Mouse (Mus musculus): ENCODE results near the gene Atox1. TPM values are rescaled to one million over a fixed set of nuclear protein-coding genes. Genes with fewer than 3 reads are reported as not detected.
"Not testable (repeated sequence)": the region's sequence is repeated elsewhere in the genome, so short reads cannot be mapped to it uniquely, and the experiment has no call there.

Atox1 gene
- total RNA-seq, 2 experiments from 2014 or later: 139 to 143 TPM

DNA sequence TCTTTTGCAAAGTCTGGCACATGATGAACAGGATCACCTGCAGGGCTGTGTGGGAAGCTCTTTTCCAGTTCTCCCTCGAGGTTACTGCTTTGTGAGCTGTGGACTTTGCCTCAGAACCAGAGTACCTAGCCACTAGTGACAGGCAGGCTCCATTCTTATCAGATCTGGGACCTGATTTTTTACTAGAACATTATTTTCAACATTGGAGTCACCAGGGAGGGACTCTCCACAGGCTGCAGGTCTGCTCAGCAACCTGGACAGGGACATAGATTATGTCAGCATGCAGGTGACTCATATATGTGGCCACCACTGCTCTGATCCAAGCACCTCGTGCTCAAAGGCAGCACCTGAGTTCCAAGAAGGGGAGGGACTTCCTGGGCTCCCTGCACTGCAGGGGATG is 5.9 kb downstream of the Atox1 start:
- no peak for DNase-seq (ENCODE audit: low spot score in 2 of 2)

DNA sequence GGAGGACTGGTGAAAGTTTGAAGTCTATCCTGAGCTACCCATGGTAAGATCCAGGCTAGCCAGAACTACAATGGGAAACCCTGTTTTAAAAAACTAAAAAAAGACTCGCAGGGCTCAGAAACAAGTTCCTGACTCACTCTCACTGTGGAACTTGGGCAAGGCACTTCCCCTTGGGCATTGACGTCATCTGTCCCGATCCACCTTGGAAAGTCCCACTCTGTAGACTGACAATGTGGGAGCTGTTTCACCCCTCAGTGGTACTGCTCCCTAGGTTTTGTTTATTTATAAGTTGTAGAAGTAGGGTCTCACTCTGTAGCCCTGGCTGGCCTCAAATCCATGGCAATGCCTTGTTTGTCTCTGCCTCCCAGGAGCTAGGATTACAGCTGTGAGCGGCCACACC is 7.4 kb downstream of the Atox1 start:
- no peak for DNase-seq (ENCODE audit: low spot score in 2 of 2)

- DNase-seq (ENCODE audit: low spot score in 2 of 2): no peak
These were observed 10.7 kb downstream of the Atox1 start for GRCm38 (mm10) chr11:55450311-55450710.

DNA sequence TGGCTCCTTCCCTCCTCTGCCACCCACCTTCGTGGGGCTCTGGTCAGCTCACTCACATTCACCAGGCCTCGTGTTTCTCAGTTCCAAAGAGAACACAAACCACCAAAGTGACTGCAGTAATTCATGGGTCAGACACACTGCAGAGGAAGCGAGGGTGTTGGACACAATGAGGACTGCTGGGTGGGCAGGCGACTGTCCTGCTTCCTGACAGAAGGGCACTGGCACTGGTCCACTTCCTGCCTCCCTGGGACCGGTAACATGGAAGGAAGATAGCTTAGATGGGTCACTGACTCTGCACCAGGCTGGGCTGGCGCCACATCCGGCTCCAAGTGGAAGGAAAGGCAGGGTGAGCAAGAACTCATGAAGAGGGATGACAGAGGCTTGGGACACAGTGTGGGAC is 11.5 kb downstream of the Atox1 start:
- DNase-seq (ENCODE audit: low spot score in 2 of 2): no peak

DNA sequence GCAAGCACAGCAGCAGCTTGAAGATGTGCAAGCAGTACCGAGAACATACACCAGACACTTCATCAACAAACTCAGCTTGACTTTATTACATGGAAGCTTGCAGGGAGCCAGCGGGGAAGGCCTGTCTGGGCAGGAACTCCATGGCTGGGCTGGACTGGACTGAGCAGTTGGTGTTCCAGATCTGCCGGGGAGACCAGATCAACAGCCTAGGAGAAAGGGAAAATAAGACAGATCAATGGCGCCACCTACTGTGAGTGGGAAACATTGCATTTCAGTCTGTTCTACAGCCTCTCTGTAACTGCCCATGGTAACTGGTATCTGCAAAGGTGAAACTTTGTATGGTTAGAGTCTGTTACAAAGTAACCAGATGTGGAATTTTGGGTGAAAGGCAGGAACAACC is 14.5 kb downstream of the Atox1 start:
- peak; percentile 91 to 93 for DNase-seq (ENCODE audit: low spot score in 2 of 2)

DNA sequence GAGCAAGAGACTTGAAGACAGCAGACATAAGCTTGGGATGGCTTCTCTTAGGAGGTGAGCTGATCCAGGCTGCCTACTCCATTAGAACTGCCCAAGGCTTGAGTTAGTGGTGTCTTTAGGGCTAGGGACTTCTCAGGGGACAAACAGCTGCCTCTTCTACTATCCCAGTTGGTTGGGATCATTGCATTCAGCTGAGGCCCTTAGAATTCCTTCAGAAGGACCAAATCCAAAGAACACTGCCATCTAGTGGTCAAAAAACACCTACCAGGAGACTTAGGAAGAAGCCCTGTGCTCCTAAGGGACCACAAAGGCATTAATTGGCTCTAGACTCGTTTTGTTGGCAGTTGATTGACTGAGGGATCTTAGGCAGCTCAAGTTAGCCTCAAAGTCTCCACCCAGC is 16.3 kb downstream of the Atox1 start:
- DNase-seq (ENCODE audit: low spot score in 2 of 2): peak in 1 of 2 experiments; percentile 52

DNA sequence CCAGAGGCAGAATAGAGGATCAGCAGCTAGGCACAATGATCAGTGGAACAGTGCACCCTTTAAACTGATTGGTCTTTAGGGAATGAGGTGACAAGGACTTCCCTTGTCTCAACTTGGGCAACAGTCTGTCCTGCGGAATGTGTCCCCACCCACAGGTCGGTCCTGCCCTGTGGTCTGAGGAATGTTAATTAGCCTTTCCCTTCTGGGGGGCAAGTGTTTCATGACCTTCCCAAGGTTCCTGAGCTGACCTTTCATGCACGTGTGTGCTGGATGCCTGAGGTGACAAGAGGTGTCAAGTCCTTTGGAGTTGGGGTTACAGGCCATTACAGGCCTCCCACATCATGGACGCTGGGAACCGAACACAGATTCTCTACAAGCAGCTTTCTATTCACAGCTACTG is 21.3 kb downstream of the Atox1 start:
- DNase-seq (ENCODE audit: low spot score in 2 of 2): no peak

DNA sequence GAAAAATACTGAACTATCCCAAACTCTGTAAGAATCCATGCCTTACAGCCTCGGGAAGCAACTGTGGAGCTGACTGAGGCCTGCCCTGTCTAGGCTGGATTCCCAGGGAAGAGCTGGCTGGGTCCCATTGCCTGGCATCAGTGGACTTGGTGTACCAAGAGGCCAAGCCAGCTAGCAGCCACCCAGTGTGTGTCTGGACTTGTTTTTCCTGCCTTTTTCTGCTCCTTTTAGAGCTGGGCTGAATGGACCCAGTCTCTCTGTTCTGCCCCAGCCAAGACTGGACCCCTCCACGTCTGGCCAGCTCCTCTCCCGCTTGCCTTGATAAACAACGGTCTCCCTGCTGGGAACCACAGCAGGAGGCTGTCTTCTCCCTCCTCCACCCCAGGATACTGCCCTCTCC is 23.0 kb downstream of the Atox1 start:
- peak; percentile 64 to 74 for DNase-seq (ENCODE audit: low spot score in 2 of 2)

DNA sequence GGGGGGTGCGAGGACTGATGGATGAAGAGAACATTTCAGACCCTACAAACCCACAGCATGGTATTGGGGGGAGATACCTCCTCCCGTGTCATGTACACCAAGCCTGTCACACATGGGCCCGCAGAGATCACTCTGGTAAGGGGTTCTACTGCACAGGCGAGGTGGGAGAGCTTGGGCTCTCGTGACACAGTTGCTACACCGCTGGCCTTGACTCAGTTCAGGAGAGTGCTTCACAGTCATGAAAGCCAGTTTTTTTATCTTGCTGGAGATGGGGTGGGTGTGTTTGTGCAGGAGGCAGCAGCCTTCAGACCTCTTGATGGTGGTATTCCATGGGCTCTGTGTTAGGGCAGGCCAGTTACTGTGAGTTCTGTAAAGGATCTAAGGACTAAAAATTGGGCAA is 24.9 kb downstream of the Atox1 start:
- no peak for DNase-seq (ENCODE audit: low spot score in 2 of 2)

- DNase-seq (ENCODE audit: low spot score in 2 of 2): no peak
These were observed 28.1 kb downstream of the Atox1 start for GRCm38 (mm10) chr11:55432981-55433380.

DNA sequence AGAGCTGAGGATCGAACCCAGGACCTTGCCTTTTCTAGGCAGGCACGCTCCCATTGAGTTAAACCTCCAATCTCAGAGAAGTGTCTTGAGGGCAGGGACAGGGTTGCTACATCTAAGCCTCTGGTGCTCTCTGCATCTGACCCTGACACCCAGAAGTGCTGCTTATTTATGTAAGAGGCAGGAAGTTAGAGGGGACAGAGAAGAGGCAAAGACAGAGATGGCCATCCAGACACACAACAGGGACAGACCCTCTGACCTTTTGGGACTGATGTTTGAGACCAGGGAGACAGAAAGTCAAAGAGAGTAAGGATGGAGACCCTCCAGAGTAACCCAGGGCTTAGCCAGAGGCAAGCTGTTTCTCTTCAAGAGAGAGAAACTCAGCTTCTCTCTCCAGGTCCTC is 31.1 kb downstream of the Atox1 start:
- no peak for DNase-seq (ENCODE audit: low spot score in 2 of 2)

GRCm38 (mm10) chr11:55428186-55429012 is 32.6 kb downstream of the Atox1 start:
- DNase-seq (ENCODE audit: low spot score in 2 of 2): peak; percentile 42 to 51

DNA sequence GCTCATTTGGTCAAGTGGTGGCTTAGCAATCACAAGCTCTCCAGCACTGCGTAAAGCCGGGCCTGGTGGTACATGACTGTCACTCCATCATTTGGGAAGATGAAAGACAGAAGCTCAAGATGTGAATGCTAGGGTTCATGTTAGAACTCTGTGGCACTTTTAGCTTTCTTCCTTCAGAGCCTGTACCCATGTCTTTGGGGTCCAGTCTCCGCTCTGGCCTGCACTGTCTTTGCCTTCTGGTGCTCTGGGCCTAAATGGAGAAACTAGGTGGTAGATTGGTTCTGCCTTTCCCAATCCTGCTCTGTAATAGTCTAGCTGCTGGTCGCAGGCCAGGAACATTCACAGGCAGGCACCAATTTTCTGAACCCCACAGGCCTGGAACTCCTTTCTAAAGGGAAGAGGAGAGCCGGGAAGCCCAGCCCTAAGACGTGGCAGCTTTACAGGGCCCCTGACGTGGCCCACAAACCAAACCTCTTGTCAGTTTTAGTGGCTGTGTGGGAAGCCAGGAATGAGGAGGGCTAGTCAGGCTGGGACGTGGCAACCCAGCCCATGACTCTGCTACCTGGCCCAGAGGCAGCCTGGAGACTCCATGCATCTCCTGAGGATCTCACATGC is 36.2 kb downstream of the Atox1 start:
- no peak for DNase-seq (ENCODE audit: low spot score in 2 of 2)

GRCm38 (mm10) chr11:55423756-55424155 is 37.3 kb downstream of the Atox1 start:
- DNase-seq (ENCODE audit: low spot score in 2 of 2): no peak

GRCm38 (mm10) chr11:55422978-55423377 is 38.1 kb downstream of the Atox1 start, which contains the start of gene Sparc:
Gene Sparc, minus strand, starts transcription at chr11:55423183.
- DNase-seq (ENCODE audit: low spot score in 2 of 2): no peak

- DNase-seq (ENCODE audit: low spot score in 2 of 2): peak; percentile 29 to 52
These were observed 41.2 kb downstream of the Atox1 start for GRCm38 (mm10) chr11:55419678-55420307.

GRCm38 (mm10) chr11:55419296-55419677 is 41.8 kb downstream of the Atox1 start:
- DNase-seq (ENCODE audit: low spot score in 2 of 2): peak; percentile 66 to 74

DNA sequence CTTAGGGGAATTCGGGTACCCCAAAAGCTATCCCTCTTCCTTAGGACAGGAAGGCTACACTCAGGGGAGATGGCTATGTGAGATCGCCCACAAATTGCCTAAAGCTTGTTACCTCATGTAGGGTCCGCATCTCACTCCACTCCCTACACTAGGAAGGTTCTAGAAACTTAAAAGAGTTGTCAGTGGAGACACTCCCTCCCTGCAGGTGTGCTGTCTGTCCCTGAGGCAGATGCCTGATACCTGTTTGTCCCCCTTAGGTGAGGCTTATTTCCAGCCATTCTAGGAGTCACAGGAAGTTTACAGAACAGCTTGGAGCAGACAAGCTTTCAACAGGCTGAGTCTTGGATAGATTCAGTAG is 42.4 kb downstream of the Atox1 start:
- DNase-seq (ENCODE audit: low spot score in 2 of 2): no peak

GRCm38 (mm10) chr11:55417898-55418703 is 42.9 kb downstream of the Atox1 start:
- no peak for DNase-seq (ENCODE audit: low spot score in 2 of 2)

DNA sequence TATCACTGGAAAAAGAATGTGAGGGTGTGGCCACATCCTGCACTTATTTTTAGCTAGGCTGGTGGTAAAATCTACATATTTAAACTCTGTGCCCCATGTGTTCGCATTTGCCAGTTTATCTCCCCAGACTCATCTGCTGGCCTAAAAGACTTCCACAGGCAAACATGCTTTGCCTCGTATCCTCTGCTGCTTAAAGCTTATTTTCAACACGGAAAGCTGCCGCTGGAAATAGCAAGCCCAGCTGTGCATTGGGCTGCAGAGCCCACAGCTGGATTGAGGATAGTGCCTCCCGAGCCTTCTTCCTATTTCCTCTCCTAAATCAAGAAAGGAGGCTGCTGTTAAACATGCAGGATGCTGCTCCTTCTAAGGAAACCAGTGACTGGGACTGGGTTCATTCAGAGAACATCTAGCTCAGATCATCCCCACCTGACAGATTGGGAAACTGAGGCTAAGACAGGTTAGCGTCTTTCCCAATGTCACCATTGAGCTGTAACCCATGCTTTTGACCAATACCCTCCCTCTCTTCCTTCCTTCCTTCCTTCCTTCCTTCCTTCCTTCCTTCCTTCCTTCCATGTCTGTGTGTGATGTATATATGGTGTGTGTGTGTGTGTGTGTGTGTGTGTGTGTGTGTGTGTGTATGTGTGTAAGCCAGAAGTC is 44.3 kb downstream of the Atox1 start:
- no peak for DNase-seq (ENCODE audit: low spot score in 2 of 2)

GRCm38 (mm10) chr11:55415731-55416130 is 45.3 kb downstream of the Atox1 start:
- DNase-seq (ENCODE audit: low spot score in 2 of 2): not testable (repeated sequence)

All from layer of hippocampus, postnatal 10 days (tissue).